Mouse (Mus musculus): ENCODE data around the gene Ppp1r12b.

Ppp1r12b gene

GRCm38 (mm10) chr1:134940863-134941262 lies 14.9 kb downstream of the Ppp1r12b start:
- DNase-seq (ENCODE audit: low read depth, low spot score), result no peak

- DNase-seq (ENCODE audit: low read depth, low spot score), result no peak
Observed at GRCm38 (mm10) chr1:134938233-134938632, 17.5 kb downstream of the Ppp1r12b start.

GRCm38 (mm10) chr1:134936335-134936734 lies 19.4 kb downstream of the Ppp1r12b start:
- no peak for DNase-seq (ENCODE audit: low read depth, low spot score)

GRCm38 (mm10) chr1:134932431-134932830 lies 23.3 kb downstream of the Ppp1r12b start:
- no peak for DNase-seq (ENCODE audit: low read depth, low spot score)

- DNase-seq (ENCODE audit: low read depth, low spot score), result no peak
Observed at GRCm38 (mm10) chr1:134919010-134919409, 36.7 kb downstream of the Ppp1r12b start.

GRCm38 (mm10) chr1:134915421-134915820 lies 40.3 kb downstream of the Ppp1r12b start:
- DNase-seq (ENCODE audit: low read depth, low spot score), result no peak

GRCm38 (mm10) chr1:134913535-134913934 lies 42.2 kb downstream of the Ppp1r12b start:
- no peak for DNase-seq (ENCODE audit: low read depth, low spot score)

- no peak for DNase-seq (ENCODE audit: low read depth, low spot score)
Observed at GRCm38 (mm10) chr1:134911892-134912291, 43.9 kb downstream of the Ppp1r12b start.

GRCm38 (mm10) chr1:134910037-134910436 lies 45.7 kb downstream of the Ppp1r12b start:
- DNase-seq (ENCODE audit: low read depth, low spot score), result no peak

GRCm38 (mm10) chr1:134909442-134909841 lies 46.3 kb downstream of the Ppp1r12b start:
- no peak for DNase-seq (ENCODE audit: low read depth, low spot score)

GRCm38 (mm10) chr1:134902051-134902619 lies 53.6 kb downstream of the Ppp1r12b start:
- no peak for DNase-seq (ENCODE audit: low read depth, low spot score)

- no peak for DNase-seq (ENCODE audit: low read depth, low spot score)
Observed at GRCm38 (mm10) chr1:134896008-134896407, 59.7 kb downstream of the Ppp1r12b start.

- no peak for DNase-seq (ENCODE audit: low read depth, low spot score)
Observed at GRCm38 (mm10) chr1:134894803-134895202, 60.9 kb downstream of the Ppp1r12b start.

- DNase-seq (ENCODE audit: low read depth, low spot score), result no peak
Observed at GRCm38 (mm10) chr1:134891916-134892315, 63.8 kb downstream of the Ppp1r12b start.

GRCm38 (mm10) chr1:134889629-134890028 lies 66.1 kb downstream of the Ppp1r12b start:
- peak; percentile 38 for DNase-seq (ENCODE audit: low read depth, low spot score)

- DNase-seq (ENCODE audit: low read depth, low spot score), result no peak
Observed at GRCm38 (mm10) chr1:134875800-134876199, 79.9 kb downstream of the Ppp1r12b start.

- no peak for DNase-seq (ENCODE audit: low read depth, low spot score)
Observed at GRCm38 (mm10) chr1:134872678-134873077, 83.1 kb downstream of the Ppp1r12b start.

GRCm38 (mm10) chr1:134866426-134866825 lies 89.3 kb downstream of the Ppp1r12b start:
- no peak for DNase-seq (ENCODE audit: low read depth, low spot score)

- peak; percentile 52 for DNase-seq (ENCODE audit: low read depth, low spot score)
Observed at GRCm38 (mm10) chr1:134865552-134865951, 90.2 kb downstream of the Ppp1r12b start.

- DNase-seq (ENCODE audit: low read depth, low spot score), result no peak
Observed at GRCm38 (mm10) chr1:134860538-134860937, 95.2 kb downstream of the Ppp1r12b start.

GRCm38 (mm10) chr1:134858344-134859053 lies 97.2 kb downstream of the Ppp1r12b start:
- no peak for DNase-seq (ENCODE audit: low read depth, low spot score)

- DNase-seq (ENCODE audit: low read depth, low spot score), result peak; percentile 62
Observed at GRCm38 (mm10) chr1:134854325-134854982, 101.3 kb downstream of the Ppp1r12b start.

GRCm38 (mm10) chr1:134852797-134853196 lies 102.9 kb downstream of the Ppp1r12b start:
- DNase-seq (ENCODE audit: low read depth, low spot score), result no peak
